Mouse (Mus musculus) right cerebral cortex, adult 2 months (tissue): Measurements from ENCODE around the gene Tomt.

Experiments
- DNase-seq, 2 experiments: peaks; one replicate each; pipeline ENCODE4 v3.0.0; 2021 to 2022; ENCODE audit warnings: low spot score in 2 of 2

The Tomt gene

DNA sequence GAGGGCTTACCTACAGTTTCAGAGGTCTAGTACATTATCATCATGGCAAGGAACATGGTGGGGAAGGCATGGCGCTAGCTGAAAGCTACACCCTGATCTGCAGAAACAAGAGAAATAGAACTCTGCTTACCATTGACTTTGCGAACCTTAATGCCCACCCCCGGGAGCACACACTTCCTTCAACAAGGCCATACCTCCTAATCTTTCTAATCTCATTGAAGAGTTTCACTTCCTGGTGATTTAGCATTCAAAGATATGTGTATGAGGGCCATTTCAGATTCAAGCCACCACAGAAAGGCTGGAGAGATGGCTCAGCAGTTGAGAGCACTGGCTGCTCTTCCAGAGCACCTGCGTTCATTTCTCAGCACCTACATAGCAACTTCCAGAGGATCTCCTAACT is 49.1 kb downstream of the Tomt start, which contains the start of gene Folr2:
Gene Folr2 (minus strand): TSS at position 101 of the 400 bp plus-strand sequence.
- DNase-seq, result no peak

DNA sequence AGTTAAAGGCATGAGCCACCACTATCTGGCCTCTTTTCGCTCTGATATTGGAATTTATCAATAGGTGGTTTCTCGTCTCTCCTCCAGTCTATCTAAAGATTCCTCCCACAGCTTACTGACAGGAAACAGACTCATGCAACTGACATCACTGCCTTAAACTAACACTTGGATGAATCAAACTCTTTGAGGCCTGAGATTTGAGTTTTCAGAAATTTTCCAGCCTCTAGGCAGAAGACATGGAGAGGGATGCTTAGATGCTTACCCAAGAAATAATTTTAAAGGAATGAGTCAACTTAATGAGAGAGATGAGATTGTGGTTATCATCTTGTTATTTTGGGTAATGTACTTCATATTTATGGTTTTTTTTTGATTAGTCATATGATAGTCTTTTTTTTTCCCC is 52.3 kb downstream of the Tomt start:
- no peak for DNase-seq

DNA sequence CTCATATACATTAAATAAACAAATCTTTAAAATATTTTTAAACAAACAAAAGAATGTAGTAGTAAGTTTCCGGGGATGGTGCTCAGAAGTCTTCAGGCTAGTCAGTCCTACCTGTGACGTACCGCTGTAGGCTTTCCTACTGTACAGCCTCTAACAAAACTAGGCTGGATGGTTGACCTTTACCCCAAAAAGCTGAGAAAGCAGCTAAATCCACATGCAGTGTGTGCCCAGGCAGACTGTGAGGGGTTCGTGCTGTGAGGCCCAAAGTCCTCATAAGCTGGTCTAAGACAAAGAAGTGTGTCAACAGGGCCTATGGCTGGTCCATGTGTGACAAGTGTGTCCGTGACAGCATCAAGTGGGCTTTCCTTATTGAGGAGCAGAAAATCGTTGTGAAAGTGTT is 53.3 kb downstream of the Tomt start:
- no peak for DNase-seq

DNA sequence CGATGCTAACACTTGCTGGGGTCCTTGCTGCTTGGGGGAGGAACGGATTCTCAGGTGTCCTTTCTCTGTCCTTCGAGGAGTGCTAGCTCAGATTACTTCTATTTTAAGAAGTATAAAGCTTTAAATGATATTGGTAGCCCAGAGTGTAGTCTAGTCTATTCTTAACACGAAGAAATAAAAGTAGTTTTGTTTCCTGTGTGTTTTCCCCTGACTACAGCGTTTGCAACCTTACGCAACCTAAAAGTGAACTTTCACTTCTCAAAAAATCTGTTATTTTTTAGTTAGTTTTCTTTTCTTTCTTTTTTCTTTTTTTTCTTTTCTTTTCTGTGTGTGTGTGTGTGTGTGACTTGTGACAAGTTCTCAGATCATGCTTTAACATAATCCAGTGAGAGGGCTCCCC is 54.5 kb downstream of the Tomt start:
- DNase-seq, result no peak
